Mouse (Mus musculus) MEL-GATA-1-ER (cell line): ENCODE results near the gene Zbed4.
"Not testable (repeated sequence)": the region's sequence is repeated elsewhere in the genome, so short reads cannot be mapped to it uniquely, and the experiment has no call there.

Experiments used
- DNase-seq: peaks from one replicate; pipeline ENCODE4 v3.0.0-alpha.2; 2012; ENCODE audit warnings: low read depth; ENCODE audit errors: extremely low read depth

Gene Zbed4

GRCm38 (mm10) chr15:88751564-88752402 lies at the start of gene Zbed4:
Gene Zbed4 (plus strand): TSS chr15:88751660.
- DNase-seq, result no peak

DNA sequence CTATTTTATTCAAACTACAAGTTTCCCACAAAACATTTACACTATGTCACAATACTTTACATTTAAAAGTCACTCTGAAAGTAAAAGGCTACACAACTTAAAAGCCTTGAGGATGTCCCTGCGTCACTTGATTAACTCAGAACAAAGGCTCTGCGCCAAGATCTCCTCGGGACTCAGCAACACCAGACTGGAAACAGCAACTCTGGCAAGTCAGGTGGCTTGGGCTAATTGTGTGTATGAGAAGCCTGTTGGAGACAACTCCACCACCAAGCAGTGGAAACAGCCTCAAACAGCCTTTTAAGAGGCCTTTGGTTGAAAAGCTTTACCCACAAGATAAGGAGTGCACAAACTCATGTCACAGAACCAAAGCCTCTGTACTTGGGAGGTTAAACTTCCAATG lies 49.0 kb upstream of the Zbed4 start:
- DNase-seq, result no peak

DNA sequence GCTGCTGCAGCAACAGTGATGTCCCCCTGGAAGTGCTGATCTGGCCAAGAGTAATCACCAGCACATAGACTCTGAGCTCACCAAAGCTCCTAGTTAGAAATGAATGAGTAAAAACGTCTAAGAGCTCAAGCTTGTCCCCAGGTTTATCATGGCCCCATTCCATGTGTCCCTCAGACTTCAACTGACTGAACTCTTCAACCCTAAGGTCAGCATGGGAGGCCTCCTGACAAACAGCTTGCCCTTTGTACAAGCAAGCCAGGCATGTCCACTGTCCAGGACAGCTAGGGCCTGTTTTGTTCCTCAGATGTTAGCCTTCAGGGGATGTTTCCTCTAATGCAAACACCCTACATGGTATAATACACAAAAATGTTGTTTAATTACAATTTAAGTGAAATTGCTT lies 47.2 kb upstream of the Zbed4 start:
- DNase-seq, result no peak

DNA sequence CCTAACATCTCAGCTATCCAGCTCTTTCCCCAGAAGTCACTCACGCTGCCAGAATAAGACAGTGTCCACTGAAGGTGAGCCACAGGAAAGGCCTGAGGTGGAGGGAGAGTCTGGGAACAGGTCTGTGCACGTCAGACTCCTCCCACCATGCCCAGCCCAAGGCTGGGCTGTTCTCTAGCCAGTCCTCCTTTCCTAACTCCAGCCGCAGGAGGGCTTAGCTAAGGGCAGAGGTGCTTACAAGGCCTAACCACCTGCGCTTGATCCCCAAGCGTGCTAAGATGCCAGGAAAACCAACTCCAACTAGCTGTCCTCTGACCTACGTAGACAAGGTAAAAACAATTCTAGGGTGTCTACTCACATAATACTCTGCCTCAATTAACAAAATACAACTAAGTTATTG lies 45.1 kb upstream of the Zbed4 start:
- DNase-seq, result no peak

GRCm38 (mm10) chr15:88706987-88707386 lies 44.5 kb upstream of the Zbed4 start:
- DNase-seq, result not testable (repeated sequence)

- no peak for DNase-seq
Measured at GRCm38 (mm10) chr15:88708204-88708603, 43.3 kb upstream of the Zbed4 start.

DNA sequence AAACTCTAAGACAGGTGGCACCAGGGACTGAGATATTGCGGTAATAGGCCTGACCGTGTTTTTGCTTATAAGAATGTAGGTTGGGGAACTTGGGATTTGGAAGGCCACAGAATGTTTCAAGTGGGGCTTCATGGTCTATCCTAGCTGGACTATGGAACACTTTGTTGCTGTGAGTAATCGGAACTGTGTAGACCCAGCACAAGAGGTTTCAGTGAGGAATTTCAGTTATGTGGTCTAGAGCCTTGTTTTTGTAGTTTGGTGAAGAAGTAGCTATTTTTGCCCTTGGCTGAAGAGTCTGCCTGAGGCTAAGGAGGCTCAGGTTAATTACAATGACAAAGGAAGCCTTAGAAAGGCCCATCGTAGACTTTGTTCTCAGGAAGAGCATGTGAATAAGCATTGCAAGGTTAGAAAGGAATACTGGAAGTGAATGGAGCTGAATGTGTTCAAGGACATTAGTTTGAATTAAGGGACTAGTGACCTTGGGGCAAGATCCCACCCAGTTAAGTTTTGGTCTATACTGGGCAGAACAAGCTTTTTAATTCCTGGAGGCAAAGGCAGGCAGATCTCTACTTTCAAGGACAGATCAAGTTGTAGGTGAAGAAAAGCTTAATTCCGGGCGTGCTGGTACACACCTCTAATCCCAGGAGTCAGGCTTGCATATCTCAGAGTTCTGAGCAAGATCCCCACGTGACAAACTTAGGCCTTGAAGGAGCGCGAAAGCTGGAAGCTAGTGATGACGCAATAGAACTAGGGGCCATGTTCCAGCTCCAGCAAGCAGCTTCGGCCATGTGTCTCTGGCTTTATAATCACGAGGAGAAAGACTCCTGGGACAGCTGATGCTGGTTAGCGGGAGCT lies 42.6 kb upstream of the Zbed4 start:
- DNase-seq, result no peak

- DNase-seq, result no peak
Measured at GRCm38 (mm10) chr15:88709878-88710277, 41.6 kb upstream of the Zbed4 start.

DNA sequence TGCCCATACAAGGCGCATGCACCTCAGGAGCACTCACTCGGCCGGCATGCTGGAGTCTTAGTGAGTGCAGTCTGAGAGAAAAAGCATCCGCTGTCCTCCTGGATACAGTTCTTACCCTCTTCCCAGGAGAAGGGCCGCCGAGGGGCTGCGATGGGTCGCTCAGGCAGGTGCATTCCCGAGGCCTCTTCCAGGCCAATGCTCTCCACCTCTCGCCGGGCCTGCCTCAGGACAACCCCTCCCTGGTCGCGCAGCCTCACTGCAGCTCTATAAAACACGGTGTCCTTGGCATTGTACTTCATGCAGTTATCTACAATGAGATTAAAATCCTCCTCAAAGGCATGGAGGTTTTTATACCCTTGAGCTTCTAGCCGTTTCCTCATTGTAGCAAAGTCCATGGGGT lies 39.0 kb upstream of the Zbed4 start:
- DNase-seq, result no peak

GRCm38 (mm10) chr15:88714021-88714589 lies 37.4 kb upstream of the Zbed4 start:
- no peak for DNase-seq

- DNase-seq, result peak; percentile 41
Measured at GRCm38 (mm10) chr15:88716350-88716749, 35.1 kb upstream of the Zbed4 start.

GRCm38 (mm10) chr15:88717239-88717638 lies 34.2 kb upstream of the Zbed4 start:
- no peak for DNase-seq

DNA sequence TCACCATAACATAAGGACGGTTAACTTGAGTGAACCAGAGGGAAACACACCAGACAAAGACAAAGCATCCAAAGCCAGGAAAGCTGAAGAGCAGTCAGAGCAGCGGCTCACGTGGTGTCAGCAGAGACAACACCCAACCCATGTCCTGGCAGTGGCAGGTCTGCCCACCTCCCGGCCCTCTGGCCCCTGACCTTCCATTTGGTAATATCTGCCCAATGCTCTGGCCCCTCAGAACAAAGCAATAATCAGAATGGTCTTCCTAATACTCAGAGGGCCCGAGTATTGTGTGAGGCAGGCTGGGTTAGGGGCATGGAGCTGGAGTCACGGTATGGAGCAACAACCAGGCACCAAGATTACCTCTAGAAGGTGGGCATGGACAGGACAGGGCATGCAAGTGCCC lies 28.3 kb upstream of the Zbed4 start:
- DNase-seq, result no peak

- DNase-seq, result no peak
Measured at GRCm38 (mm10) chr15:88724311-88724710, 27.1 kb upstream of the Zbed4 start.

- DNase-seq, result no peak
Measured at GRCm38 (mm10) chr15:88725036-88725435, 26.4 kb upstream of the Zbed4 start.

DNA sequence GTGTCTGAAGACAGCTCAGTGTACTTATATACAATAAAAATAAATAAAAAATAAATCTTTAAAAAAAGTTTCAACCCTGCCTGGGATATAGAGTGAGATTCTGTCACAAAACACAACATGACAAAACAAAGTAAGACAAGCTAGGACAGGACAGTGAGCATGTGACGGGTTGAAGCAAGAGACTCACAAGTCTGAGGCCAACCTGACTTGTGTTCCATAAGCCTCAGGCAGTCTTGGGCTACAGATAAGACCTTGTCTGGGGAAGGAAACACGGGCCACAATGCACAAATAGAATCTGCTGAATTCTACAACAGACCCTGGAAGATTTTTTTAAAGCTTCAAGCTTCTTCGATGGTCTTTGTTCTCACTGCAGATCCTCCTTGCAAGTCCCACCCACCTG lies 24.3 kb upstream of the Zbed4 start:
- DNase-seq, result no peak

DNA sequence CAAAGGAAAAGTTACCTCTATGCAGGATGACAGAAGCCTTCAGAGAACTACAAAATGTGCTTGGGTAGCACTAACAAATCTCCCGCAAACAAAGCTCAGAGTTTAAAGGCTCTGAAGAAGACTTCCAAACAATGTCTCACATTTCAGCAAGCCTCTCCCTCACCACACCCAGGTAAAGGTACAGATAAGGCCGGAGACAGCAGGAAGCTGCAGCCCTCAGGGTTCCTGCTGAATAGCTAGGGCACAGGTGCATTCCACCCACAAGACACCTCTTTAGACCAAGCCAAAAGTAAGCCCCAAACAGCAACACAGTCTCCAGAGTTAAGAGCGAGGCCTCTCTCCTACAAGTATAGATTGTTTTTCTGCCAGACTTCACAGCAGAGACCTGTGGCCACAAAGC lies 20.7 kb upstream of the Zbed4 start:
- DNase-seq, result no peak

GRCm38 (mm10) chr15:88732405-88733020 lies 18.9 kb upstream of the Zbed4 start:
- peak; percentile 53 for DNase-seq

GRCm38 (mm10) chr15:88733041-88733751 lies 18.3 kb upstream of the Zbed4 start:
- no peak for DNase-seq

DNA sequence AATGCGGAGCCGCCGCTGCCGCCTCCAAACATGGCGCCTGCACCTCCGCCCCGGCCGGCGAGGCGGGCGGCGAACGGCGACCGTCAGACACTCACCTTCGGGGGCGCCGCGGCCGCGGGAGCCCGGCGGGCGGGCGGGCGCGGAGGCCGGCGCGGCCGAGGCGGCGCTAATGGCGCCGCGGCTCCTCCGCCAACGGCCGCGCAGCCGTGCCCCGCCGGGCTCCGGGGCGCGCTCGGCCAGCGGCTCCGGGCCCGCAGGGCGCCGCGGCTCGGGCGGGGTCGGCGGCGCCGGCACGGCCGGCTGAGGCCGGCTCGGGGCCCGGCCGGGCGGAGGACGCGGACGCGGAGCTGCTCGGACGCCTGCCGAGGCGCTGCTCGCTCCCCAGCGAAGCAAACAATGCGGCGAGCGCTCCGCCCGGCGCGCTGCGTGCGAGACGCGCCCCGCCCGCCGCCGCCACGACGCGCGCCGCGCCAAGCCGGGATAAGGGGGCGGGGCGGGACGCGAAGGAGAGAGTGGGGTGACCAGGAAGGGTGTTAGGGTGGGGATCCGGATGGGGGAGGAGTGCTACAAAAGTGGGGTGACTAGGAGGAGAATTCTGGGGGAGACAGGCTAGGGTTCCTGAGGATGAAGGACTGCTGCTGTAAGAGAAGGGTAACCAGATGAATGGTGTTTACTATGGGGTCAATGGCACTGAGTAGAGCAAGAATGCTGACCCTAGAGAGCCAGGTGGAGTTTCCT lies 17.5 kb upstream of the Zbed4 start, which contains the start of gene Brd1:
TSS of gene Brd1 (minus strand) at position 400 of the 738 bp plus-strand sequence.
- DNase-seq, result peak; percentile 77
